Mouse (Mus musculus) CD8-positive naive resting alpha-beta T cell, adult 57 days (primary cell): ENCODE measurements around the gene Apbb2. TPM values are rescaled to one million over a fixed set of nuclear protein-coding genes. Genes with fewer than 3 reads are reported as not detected.

ENCODE experiments used
- total RNA-seq: library from RNA; stranded (reverse); gene quantifications from one replicate; pipeline ENCODE4 v1.2.4, GENCODE M21; 2023

The Apbb2 gene
- 4.3 TPM for total RNA-seq

GRCm38 (mm10) chr5:66618597-66618996, at the start of gene Apbb2:
Gene Apbb2, minus strand, starts transcription at chr5:66618784.

GRCm38 (mm10) chr5:66259756-66260448, 358.7 kb downstream of the Apbb2 start, which contains the start of gene Nsun7:
Gene Nsun7, plus strand, starts transcription at chr5:66259897.

Other genes with a start within 250 kb of the Apbb2 start
- 2.0 TPM for gene Uchl1, start 57.3 kb upstream of the Apbb2 start, total RNA-seq
- gene Limch1, start 127.0 kb upstream of the Apbb2 start, total RNA-seq: not detected